Mouse (Mus musculus) layer of hippocampus, postnatal 36 days (tissue): Measurements from ENCODE around the gene Olfr465-ps1. TPM values are rescaled to one million over a fixed set of nuclear protein-coding genes. Genes with fewer than 3 reads are reported as not detected.
A peak's percentile ranks its signal among the peaks of the same experiment; 100 is the strongest.

Experiments
- DNase-seq, 2 experiments: peaks; one replicate each; pipeline ENCODE4 v3.0.0; 2022
- total RNA-seq, 2 experiments: library from RNA; stranded (reverse); gene quantifications; 2 replicates each; pipeline ENCODE4 v1.2.3; 2021

The Olfr465-ps1 gene
- not detected for total RNA-seq

GRCm38 (mm10) chr13:65137789-65138188, at the start of gene Olfr465-ps1:
Gene Olfr465-ps1 (plus strand): TSS chr13:65138089.
- no peak for DNase-seq

GRCm38 (mm10) chr13:65095923-65096322, 42.0 kb upstream of the Olfr465-ps1 start:
- DNase-seq: no peak

- DNase-seq: no peak
Observed at GRCm38 (mm10) chr13:65097018-65097417, 40.9 kb upstream of the Olfr465-ps1 start.

GRCm38 (mm10) chr13:65100678-65101077, 37.2 kb upstream of the Olfr465-ps1 start:
- DNase-seq: no peak

GRCm38 (mm10) chr13:65101232-65101631, 36.7 kb upstream of the Olfr465-ps1 start:
- DNase-seq: no peak

GRCm38 (mm10) chr13:65111961-65112360, 25.9 kb upstream of the Olfr465-ps1 start:
- no peak for DNase-seq

- peak; percentile 94 to 95 for DNase-seq
Observed at GRCm38 (mm10) chr13:65112459-65113110, 25.3 kb upstream of the Olfr465-ps1 start, which contains the start of gene Mfsd14b. Gene Mfsd14b (minus strand): TSS chr13:65112975.

GRCm38 (mm10) chr13:65113239-65113638, 24.6 kb upstream of the Olfr465-ps1 start:
- DNase-seq: no peak

- DNase-seq: no peak
Observed at GRCm38 (mm10) chr13:65120984-65121383, 16.9 kb upstream of the Olfr465-ps1 start.

GRCm38 (mm10) chr13:65122111-65122510, 15.8 kb upstream of the Olfr465-ps1 start:
- no peak for DNase-seq

GRCm38 (mm10) chr13:65127063-65127847, 10.6 kb upstream of the Olfr465-ps1 start:
- no peak for DNase-seq

GRCm38 (mm10) chr13:65149940-65150339, 12.1 kb downstream of the Olfr465-ps1 start, which contains the start of gene Olfr466:
Gene Olfr466 (plus strand): TSS chr13:65150240.
- no peak for DNase-seq

GRCm38 (mm10) chr13:65174102-65174501, 36.2 kb downstream of the Olfr465-ps1 start:
- DNase-seq: no peak

GRCm38 (mm10) chr13:65175734-65176471, 38.0 kb downstream of the Olfr465-ps1 start:
- peak; percentile 2 to 3 for DNase-seq

GRCm38 (mm10) chr13:65176472-65177091, 38.7 kb downstream of the Olfr465-ps1 start:
- DNase-seq: no peak

Other genes with a start within 250 kb of the Olfr465-ps1 start
- 1 to 10 TPM; 2.0 to 2.7 TPM for gene Cntnap3, start 234.1 kb upstream of the Olfr465-ps1 start, total RNA-seq
- gene Spata31, start 220.7 kb upstream of the Olfr465-ps1 start, total RNA-seq: not detected
- not detected for gene Spata31d1c, start 105.0 kb upstream of the Olfr465-ps1 start, total RNA-seq
- gene Prss47, start 85.3 kb upstream of the Olfr465-ps1 start, total RNA-seq: not detected
- 10 to 100 TPM; 44.6 to 47.3 TPM for gene Mfsd14b, start 25.1 kb upstream of the Olfr465-ps1 start, total RNA-seq
- not detected for gene Olfr466, start 12.2 kb downstream of the Olfr465-ps1 start, total RNA-seq
- not detected for gene Nlrp4f, start 67.9 kb downstream of the Olfr465-ps1 start, total RNA-seq
- gene Gm10775, start 121.5 kb downstream of the Olfr465-ps1 start, total RNA-seq: under 1 TPM in 1 of 2 experiments, not detected in 1; 0.30 TPM
- gene Zfp369, start 140.7 kb downstream of the Olfr465-ps1 start, total RNA-seq: 10 to 100 TPM; 71.2 to 82.8 TPM